In the genomic region with DNA sequence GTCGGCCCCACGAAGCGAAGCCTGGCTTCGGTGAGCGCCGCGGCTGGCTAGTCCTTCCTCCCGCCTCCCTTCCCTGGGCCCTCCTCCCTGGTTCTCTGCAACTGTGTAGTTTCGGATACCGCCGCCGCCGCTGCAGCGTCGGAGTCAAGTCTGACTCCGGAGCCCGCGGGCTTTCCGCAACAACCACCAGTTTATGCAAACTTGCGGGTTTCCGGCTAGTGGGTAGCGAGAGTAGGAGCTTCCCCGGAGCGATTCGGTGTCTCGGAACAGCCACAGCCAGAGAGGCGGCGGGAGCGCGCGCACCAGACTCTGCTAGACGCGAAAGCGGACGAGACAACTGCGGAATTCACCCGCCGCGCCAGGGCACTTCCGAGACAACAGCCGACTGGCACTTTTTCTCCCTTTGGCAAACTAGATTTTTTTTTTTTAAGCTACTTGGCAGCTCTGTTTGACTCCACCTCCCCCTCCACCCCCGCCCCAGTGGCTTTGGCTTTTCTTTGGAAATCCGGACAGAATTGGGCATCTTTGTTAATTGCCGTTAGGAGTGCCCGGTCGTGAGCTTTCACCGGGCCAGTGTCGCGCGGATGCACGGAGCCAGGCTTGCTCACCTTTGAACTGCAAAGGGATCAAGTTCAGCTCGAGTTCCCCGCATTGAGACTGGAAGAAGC, we compare ENCODE assay signal across 8 mouse cellular contexts. TPM values are rescaled to one million over a fixed set of nuclear protein-coding genes. Genes with fewer than 3 reads are reported as not detected.
DNase-seq lines count a peak whose midpoint lies in the region; ATAC-seq and TF ChIP-seq lines count a peak whose summit lies in the region.

No protein-coding gene starts in this region.

- H3K36me3 ChIP-seq in erythroblast, embryonic 14.5 days (ENCODE audit: control insufficient read depth), result no peaks in the 10 kb centered on the region
- H3K36me3 ChIP-seq in embryonic facial prominence, embryonic 10.5 days (replicated peaks), result no peaks in the 10 kb centered on the region
- no peaks in the 10 kb centered on the region; the same call in 1 of the 2 replicates for H3K36me3 ChIP-seq in heart, adult 2 months (ENCODE audit: control insufficient read depth, insufficient read depth, low read length)
- H3K36me3 ChIP-seq in liver, adult 2 months (ENCODE audit: control insufficient read depth, insufficient read depth, low read length), result no peaks in the 10 kb centered on the region
- no peaks in the 10 kb centered on the region for H3K36me3 ChIP-seq in myocyte (ENCODE audit: control insufficient read depth, insufficient read depth)
- H3K36me3 ChIP-seq in stomach, embryonic 16.5 days (ENCODE audit: control insufficient read depth, insufficient read depth, low read length), result no peaks in the 10 kb centered on the region

- TF ChIP-seq POLR2A in heart, adult 2 months (IDR thresholded peaks at IDR 0.05; ENCODE audit: insufficient read depth, low read depth, low read length), result peak; percentile 41; the same call in 1 of the 2 replicates
- no peak for TF ChIP-seq POLR2A in liver, adult 2 months (IDR thresholded peaks at IDR 0.05; ENCODE audit: extremely low read depth, insufficient read depth, low read length)
- peak; percentile 46 for TF ChIP-seq POLR2A in myocyte (IDR thresholded peaks at IDR 0.05; ENCODE audit: insufficient read length, low read depth)

- H3K9me3 ChIP-seq in erythroblast, embryonic 14.5 days (ENCODE audit: control insufficient read depth, low read length), result peaks cover 16% of the 10 kb centered on the region; the same call in 1 of the 2 replicates
- H3K9me3 ChIP-seq in embryonic facial prominence, embryonic 10.5 days, result no peaks in the 10 kb centered on the region
- H3K9me3 ChIP-seq in stomach, embryonic 16.5 days (replicated peaks; ENCODE audit: control insufficient read depth, low read length), result no peaks in the 10 kb centered on the region

- H3K9ac ChIP-seq in heart, adult 2 months (ENCODE audit: low read depth, low read length), result peak overlapping the region; percentile 82
- 0 out of 2 replicates have a peak overlapping the region, but pooled peaks have one; percentile 2 for H3K9ac ChIP-seq in liver, adult 2 months (ENCODE audit: low read depth, low read length)
- peak overlapping the region; percentile 87 for H3K9ac ChIP-seq in stomach, embryonic 16.5 days (ENCODE audit: low read length)

- peak overlapping the region; percentile 90 for H3K4me2 ChIP-seq in myocyte (ENCODE audit: low read depth)
- H3K4me2 ChIP-seq in stomach, embryonic 16.5 days (ENCODE audit: low read depth, low read length), result peak overlapping the region; percentile 92

- H3K27me3 ChIP-seq in erythroblast, embryonic 14.5 days (ENCODE audit: control insufficient read depth), result peaks cover 92% of the 10 kb centered on the region
- H3K27me3 ChIP-seq in embryonic facial prominence, embryonic 10.5 days (replicated peaks; ENCODE audit: low read depth, poor library complexity, severe bottlenecking), result peaks cover 44% of the 10 kb centered on the region
- peaks cover 3% of the 10 kb centered on the region; the same call in 1 of the 2 replicates for H3K27me3 ChIP-seq in heart, adult 2 months (ENCODE audit: control insufficient read depth, insufficient read depth, low read length)
- peaks cover 36% of the 10 kb centered on the region for H3K27me3 ChIP-seq in liver, adult 2 months (ENCODE audit: control insufficient read depth, insufficient read depth, low read length)
- no peaks in the 10 kb centered on the region for H3K27me3 ChIP-seq in myocyte (ENCODE audit: control insufficient read depth, insufficient read depth, insufficient read length)
- H3K27me3 ChIP-seq in stomach, embryonic 16.5 days (ENCODE audit: control insufficient read depth, insufficient read depth, low read length), result peaks cover 7% of the 10 kb centered on the region; the same call in 1 of the 2 replicates

- no peak for ATAC-seq in erythroblast, adult 5-6 weeks (replicated peaks; ENCODE audit: low FRiP score, poor library complexity, severe bottlenecking)
- ATAC-seq in stomach, embryonic 16.5 days (ENCODE audit: insufficient read depth, low FRiP score), result peak; percentile 14; the same call in 1 of the 2 replicates

- H3K27ac ChIP-seq in embryonic facial prominence, embryonic 10.5 days (replicated peaks), result peak overlapping the region; percentile 90
- peak overlapping the region; percentile 88 for H3K27ac ChIP-seq in heart, adult 2 months
- no peak overlapping the region for H3K27ac ChIP-seq in liver, adult 2 months (replicated peaks; ENCODE audit: insufficient read depth, low read depth, low read length)
- H3K27ac ChIP-seq in stomach, embryonic 16.5 days (ENCODE audit: low read length), result peak overlapping the region; percentile 98

- TF ChIP-seq CTCF in heart, adult 2 months (IDR thresholded peaks at IDR 0.05), result no peak
- no peak for TF ChIP-seq CTCF in liver, adult 2 months (IDR thresholded peaks at IDR 0.05; ENCODE audit: low read depth, low read length)

- TF ChIP-seq EP300 in heart, adult 2 months (IDR thresholded peaks at IDR 0.05; ENCODE audit: insufficient read depth, low read depth, low read length), result no peak

- intact Hi-C loops in heart, adult 2 months (cut with DNase I), result loop anchor here (2.0 to 10.0 kb wide), 4 partner anchors 40 to 1020 kb away; no protein-coding TSS in a partner anchor

- peak; percentile 82 for DNase-seq in embryonic facial prominence, embryonic 10.5 days (ENCODE audit: low spot score)
- DNase-seq in heart, adult 2 months, result peak; percentile 67 to 68
- DNase-seq in kidney, adult 9 months, result peak; percentile 26
- peak; percentile 15 for DNase-seq in liver, adult 2 months (ENCODE audit: extremely low read depth, low read depth, low spot score)

- H3ac ChIP-seq in myocyte (ENCODE audit: control insufficient read depth, insufficient read length), result peak overlapping the region; percentile 50

- peak overlapping the region; percentile 65 for H3K4me3 ChIP-seq in erythroblast, embryonic 14.5 days (replicated peaks)
- peak overlapping the region; percentile 73 for H3K4me3 ChIP-seq in embryonic facial prominence, embryonic 10.5 days
- peak overlapping the region; percentile 64 for H3K4me3 ChIP-seq in heart, adult 2 months
- peak overlapping the region; percentile 58 for H3K4me3 ChIP-seq in liver, adult 2 months (ENCODE audit: insufficient read depth, low read depth, low read length)
- H3K4me3 ChIP-seq in myocyte, result peak overlapping the region; percentile 83
- peak overlapping the region; percentile 75 for H3K4me3 ChIP-seq in stomach, embryonic 16.5 days (replicated peaks; ENCODE audit: low read length)

- under 1% methylated on average over 53 of the region's 53 CpGs for WGBS in embryonic facial prominence, embryonic 10.5 days
- under 1% methylated on average over 53 of the region's 53 CpGs for WGBS in heart, adult 2 months
- under 1% methylated on average over 53 of the region's 53 CpGs for WGBS in liver, adult 2 months
- 1% methylated on average over 53 of the region's 53 CpGs for WGBS in stomach, embryonic 16.5 days

- H3K4me1 ChIP-seq in erythroblast, embryonic 14.5 days (ENCODE audit: control insufficient read depth), result peaks cover 58% of the 10 kb centered on the region
- peaks cover 40% of the 10 kb centered on the region for H3K4me1 ChIP-seq in embryonic facial prominence, embryonic 10.5 days
- H3K4me1 ChIP-seq in heart, adult 2 months (ENCODE audit: control insufficient read depth, insufficient read depth, low read length), result no peaks in the 10 kb centered on the region
- peaks cover 9% of the 10 kb centered on the region for H3K4me1 ChIP-seq in liver, adult 2 months (ENCODE audit: control insufficient read depth, insufficient read depth, low read length)
- H3K4me1 ChIP-seq in stomach, embryonic 16.5 days (ENCODE audit: control insufficient read depth, insufficient read depth, low read length), result peaks cover 22% of the 10 kb centered on the region

- H3K79me2 ChIP-seq in heart, adult 2 months (replicated peaks; ENCODE audit: control insufficient read depth, insufficient read depth, low read length), result 0 out of 2 replicates have a peak, but pooled peaks cover 2% of the 10 kb centered on the region
- no peaks in the 10 kb centered on the region for H3K79me2 ChIP-seq in liver, adult 2 months (ENCODE audit: control insufficient read depth, insufficient read depth, low read length)
- peaks cover 27% of the 10 kb centered on the region for H3K79me2 ChIP-seq in myocyte (ENCODE audit: control insufficient read depth, insufficient read depth)

TF ChIP-seq in myocyte, 11 proteins besides CTCF, POLR2A, EP300 and RAD21:
- peak in 1 of 3 experiments; percentile 13 for TF ChIP-seq MYOD1 (IDR thresholded peaks at IDR 0.05; ENCODE audit: control insufficient read depth in 1 of 3, insufficient read length in 2 of 3, low read depth in 2 of 3)
- no peak for TF ChIP-seq TCF3 (IDR thresholded peaks at IDR 0.05; ENCODE audit: insufficient read length, low read depth)
- TF ChIP-seq MYOG (IDR thresholded peaks at IDR 0.05; ENCODE audit: control insufficient read depth in 1 of 3, insufficient read depth in 1 of 3, insufficient read length in 2 of 3, low read depth in 2 of 3), result peak in 1 of 3 experiments; percentile 4

RNA-seq across cellular contexts. Expression of gene Pcdh7, which starts 0.4 kb away (rescaled TPM):
- polyA plus RNA-seq in erythroblast, embryonic 14.5 days (2012), result 0.01 TPM in 1 of 2 replicates, not detected in the other
- total RNA-seq in erythroblast, adult 5-6 weeks (2015; ENCODE audit: low replicate concordance), result 0.19 and 1.5 TPM in 2 replicates
- 1.4 TPM in 1 of 2 replicates, not detected in the other for total RNA-seq in erythroblast, adult 5-6 weeks (2017; ENCODE audit: low replicate concordance)
- polyA plus RNA-seq in embryonic facial prominence, embryonic 10.5 days (2016; fragmentation: Nextera tagmentation; extraction: Ambion mirVana), result 6.2 and 7.0 TPM in 2 replicates
- total RNA-seq in heart, adult 2 months (2021), result 100 to 1,000 TPM in 1 of 2 experiments, 10 to 100 TPM in 1; 82.7 to 107 TPM
- polyA plus RNA-seq in heart, adult 2 months (2012; rRNA removed), result 44.0 and 72.3 TPM in 2 replicates
- 1.3 and 1.5 TPM in 2 replicates for total RNA-seq in liver, adult 2 months (2014; rRNA removed)
- polyA plus RNA-seq in liver, adult 2 months (2012; rRNA removed), result 0.29 and 0.32 TPM in 2 replicates
- 16.0 TPM for polyA plus RNA-seq in myocyte (2012; fragmentation: generic; extraction: Trizol)
- 8.4 and 9.1 TPM in 2 replicates for polyA plus RNA-seq in stomach, embryonic 16.5 days (2015; fragmentation: Nextera tagmentation; extraction: Ambion mirVana)

Comparison
In these comparisons a context has a peak if more than half of its experiments do, and no peak if none do; other contexts are left out.
1. DNase-seq: peak in every context shown above with its lines; median percentile 82 in embryonic facial prominence, embryonic 10.5 days; 68 in heart, adult 2 months; 26 in kidney, adult 9 months; 15 in liver, adult 2 months.
2. H3K9ac ChIP-seq: peak in every context shown above with its lines; median percentile 87 in stomach, embryonic 16.5 days; 82 in heart, adult 2 months; 2 in liver, adult 2 months.